Mouse (Mus musculus) G1E (cell line): ENCODE measurements around the gene Lpin2.

Experiments used
- CTCF ChIP-seq: IDR thresholded peaks from 2 replicates; pipeline ENCODE4 v1.5.1; 2012; ENCODE audit warnings: low read depth, low read length, inconsistent platforms, mixed read lengths
- GATA1 ChIP-seq: IDR thresholded peaks from 2 replicates; pipeline ENCODE4 v1.6.1; 2012; ENCODE audit warnings: borderline replicate concordance, low read length, inconsistent platforms, mixed read lengths
- POLR2AphosphoS5 ChIP-seq: IDR thresholded peaks from 2 replicates; pipeline ENCODE4 v1.6.1; 2012; ENCODE audit warnings: low read depth, low read length, inconsistent platforms; ENCODE audit not compliant: insufficient replicate concordance
- TAL1 ChIP-seq: conservative IDR thresholded peaks from 2 replicates; pipeline ENCODE4 v1.6.1; 2012; ENCODE audit warnings: low read depth, low read length, inconsistent platforms, mixed read lengths

DNA sequence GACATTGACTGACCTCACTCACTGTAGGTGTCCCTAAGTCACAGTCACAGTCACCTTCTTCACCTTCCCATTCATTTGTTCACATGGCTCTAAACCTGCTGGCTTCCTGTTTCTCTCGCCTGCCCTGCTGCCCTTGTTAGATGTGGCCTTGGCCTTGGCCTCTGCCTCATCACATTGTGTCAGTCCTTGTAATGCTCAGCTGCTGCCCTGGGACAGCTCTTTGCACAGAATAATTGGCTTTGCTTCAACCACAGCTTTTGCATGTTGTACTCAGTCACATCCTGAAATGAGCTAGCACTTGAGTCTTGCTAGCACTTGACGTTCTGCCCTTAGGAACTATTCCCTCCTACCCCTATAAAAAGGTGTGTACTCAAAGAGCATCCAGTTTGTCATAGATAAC, 42.2 kb downstream of the Lpin2 start:
- no peak for TF ChIP-seq CTCF
- no peak for TF ChIP-seq GATA1
- no peak for TF ChIP-seq POLR2AphosphoS5
- TF ChIP-seq TAL1, result no peak
